Mouse (Mus musculus) layer of hippocampus, postnatal 14 days (tissue): ENCODE data around the gene Coq5. TPM values are rescaled to one million over a fixed set of nuclear protein-coding genes. Genes with fewer than 3 reads are reported as not detected.

Experiments used
- total RNA-seq, 2 experiments: library from RNA; stranded (reverse); gene quantifications; 2 replicates each; pipeline ENCODE4 v1.2.3; 2021

The Coq5 gene
- total RNA-seq, 2 experiments from 2014 or later = 38.8 to 40.3 TPM

Other genes with a start within 250 kb of the Coq5 start
- not detected for gene Gm10401, start 181.4 kb upstream of the Coq5 start, total RNA-seq
- 1 to 10 TPM; 8.5 to 9.9 TPM for gene Acads, start 160.3 kb upstream of the Coq5 start, total RNA-seq
- gene Unc119b, start 144.7 kb upstream of the Coq5 start, total RNA-seq = 10 to 100 TPM; 31.1 to 32.2 TPM
- 10 to 100 TPM; 78.9 to 87.5 TPM for gene Mlec, start 121.5 kb upstream of the Coq5 start, total RNA-seq
- gene Cabp1, start 85.3 kb upstream of the Coq5 start, total RNA-seq = 100 to 1,000 TPM; 107 to 115 TPM
- 10 to 100 TPM; 68.7 to 72.8 TPM for gene Pop5, start 43.8 kb upstream of the Coq5 start, total RNA-seq
- 100 to 1,000 TPM; 262 to 266 TPM for gene Rnf10, start 6.8 kb upstream of the Coq5 start, total RNA-seq
- gene Dynll1, start 21.3 kb downstream of the Coq5 start, total RNA-seq = 100 to 1,000 TPM; 770 to 901 TPM
- gene Srsf9, start 47.5 kb downstream of the Coq5 start, total RNA-seq = 10 to 100 TPM; 82.0 to 88.2 TPM
- gene Gatc, start 61.5 kb downstream of the Coq5 start, total RNA-seq = 10 to 100 TPM; 22.3 to 22.6 TPM
- 10 to 100 TPM; 28.8 to 31.4 TPM for gene Triap1, start 61.6 kb downstream of the Coq5 start, total RNA-seq
- gene Cox6a1, start 69.3 kb downstream of the Coq5 start, total RNA-seq = 100 to 1,000 TPM; 865 to 866 TPM
- 10 to 100 TPM; 70.6 to 71.8 TPM for gene Msi1, start 149.9 kb downstream of the Coq5 start, total RNA-seq
- not detected for gene Pla2g1b, start 186.6 kb downstream of the Coq5 start, total RNA-seq
- 10 to 100 TPM; 25.8 to 28.3 TPM for gene Sirt4, start 205.1 kb downstream of the Coq5 start, total RNA-seq
- 10 to 100 TPM; 33.1 to 38.7 TPM for gene Pxn, start 227.0 kb downstream of the Coq5 start, total RNA-seq